Mouse (Mus musculus) hindbrain, embryonic 15.5 days (tissue): ENCODE data around the gene Relb. TPM values are rescaled to one million over a fixed set of nuclear protein-coding genes. Genes with fewer than 3 reads are reported as not detected.
"Not testable (repeated sequence)": the region's sequence is repeated elsewhere in the genome, so short reads cannot be mapped to it uniquely, and the experiment has no call there.

Source experiments
- ATAC-seq: fragments of 200-750 bp; cut with Nextera tagmentation; 2 replicates; pipeline ENCODE4 v1.8.0; 2017; ENCODE audit warnings: low read depth, moderate number of reproducible peaks, moderate TSS enrichment; ENCODE audit not compliant: low FRiP score
- H3K27ac ChIP-seq: fragments of 300-500 bp; sonication (generic); replicated peaks from 2 replicates; pipeline ENCODE4 v1.5.1; 2015; ENCODE audit warnings: mild to moderate bottlenecking, inconsistent platforms
- H3K27me3 ChIP-seq: fragments of 300-500 bp; sonication (generic); 2 replicates; pipeline ENCODE4 v1.6.1; 2015; ENCODE audit warnings: control low read depth, inconsistent platforms
- H3K36me3 ChIP-seq: fragments of 300-500 bp; sonication (generic); 2 replicates; pipeline ENCODE4 v1.6.1; 2015; ENCODE audit warnings: control low read depth, inconsistent platforms
- H3K4me1 ChIP-seq: fragments of 300-500 bp; sonication (generic); replicated peaks from 2 replicates; pipeline ENCODE4 v1.6.1; 2015; ENCODE audit warnings: control low read depth, inconsistent platforms
- H3K4me2 ChIP-seq: fragments of 300-500 bp; sonication (generic); 2 replicates; pipeline ENCODE4 v1.6.1; 2015; ENCODE audit warnings: moderate library complexity, mild to moderate bottlenecking, inconsistent platforms
- H3K4me3 ChIP-seq: fragments of 300-500 bp; sonication (generic); 2 replicates; pipeline ENCODE4 v1.5.1; 2015; ENCODE audit warnings: mild to moderate bottlenecking, inconsistent platforms
- H3K9ac ChIP-seq: fragments of 300-500 bp; sonication (generic); 2 replicates; pipeline ENCODE4 v1.6.1; 2015; ENCODE audit warnings: inconsistent platforms
- H3K9me3 ChIP-seq: fragments of 300-500 bp; sonication (generic); 2 replicates; pipeline ENCODE4 v1.6.1; 2016; ENCODE audit warnings: control low read depth, inconsistent platforms
- WGBS: fragments of 180-500 bp; shearing (Covaris S2); methylation state at CpG from one replicate; pipeline ENCODE4 v1.1.7; 2015; 5-methylcytosine and 5-hydroxymethylcytosine counted together
- polyA plus RNA-seq: library from polyadenylated mRNA; unstranded; fragments of >200 nt; fragmentation: Nextera tagmentation; extraction: Ambion mirVana; gene quantifications from 2 replicates; pipeline ENCODE4 v1.2.1, GENCODE M21; 2015

The Relb gene
- polyA plus RNA-seq, 1 experiment from 2014 or later: 7.2 TPM

DNA sequence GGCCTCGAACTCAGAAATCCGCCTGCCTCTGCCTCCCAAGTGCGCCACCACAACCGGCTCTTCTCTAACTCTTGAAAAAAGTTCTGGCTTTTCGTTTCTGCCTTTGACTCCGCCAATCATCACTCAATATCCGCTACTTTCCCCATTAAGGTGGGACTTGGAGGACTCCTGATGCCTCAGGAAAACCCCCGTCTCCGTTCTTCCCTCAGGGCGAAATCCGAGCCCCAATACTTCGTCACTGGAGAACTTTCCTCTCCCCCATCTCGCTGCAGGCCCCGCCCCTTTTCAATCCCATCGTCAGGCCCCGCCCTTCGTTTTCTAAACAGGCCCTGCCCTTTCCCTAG is 1.1 kb downstream of the Relb start:
- Histone ChIP-seq H3K9ac (peak overlapping the region; percentile 41; the same call in 1 of the 2 replicates), H3K9me3 (no peaks in the 10 kb centered on the region), H3K4me1 (peaks cover 13% of the 10 kb centered on the region), H3K4me3 (peak overlapping the region; percentile 58), H3K27ac (peak overlapping the region; percentile 57; the same call in 1 of the 2 replicates), H3K36me3 (peaks cover 5% of the 10 kb centered on the region; the same call in 1 of the 2 replicates), H3K4me2 (peak overlapping the region; percentile 85), H3K27me3 (no peaks in the 10 kb centered on the region)
- 17% methylated on average over 17 of the region's 17 CpGs for WGBS
- ATAC-seq: no peak

DNA sequence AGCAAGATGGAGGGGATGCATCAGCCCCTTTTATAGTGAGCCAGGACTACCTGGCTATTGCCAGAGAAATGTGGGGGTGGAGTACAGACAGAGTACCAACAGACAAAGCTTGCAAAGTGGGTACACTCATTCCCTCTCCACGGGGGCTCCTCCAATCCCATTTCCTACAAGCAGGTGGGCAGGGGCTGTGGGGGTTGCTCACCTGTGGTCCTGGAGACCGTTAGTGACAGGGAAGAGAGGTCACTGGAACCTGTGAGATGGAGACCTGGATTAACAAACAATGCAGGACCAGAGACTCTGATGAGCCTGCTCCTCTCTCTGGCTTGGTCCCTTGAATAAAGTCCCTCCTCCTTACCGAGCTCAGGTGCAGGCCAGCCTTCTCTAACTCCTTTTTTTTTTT is 1.5 kb downstream of the Relb start:
- no peak overlapping the region for H3K27ac ChIP-seq
- H3K36me3 ChIP-seq: peaks cover under 1% of the 10 kb centered on the region; the same call in 1 of the 2 replicates
- no peaks in the 10 kb centered on the region for H3K9me3 ChIP-seq
- no peak overlapping the region for H3K9ac ChIP-seq
- H3K4me3 ChIP-seq: peak overlapping the region; percentile 58; the same call in 1 of the 2 replicates
- H3K4me2 ChIP-seq: peak overlapping the region; percentile 85
- 62% methylated on average over 3 of the region's 3 CpGs for WGBS
- no peaks in the 10 kb centered on the region for H3K27me3 ChIP-seq
- no peak for ATAC-seq
- peaks cover 13% of the 10 kb centered on the region for H3K4me1 ChIP-seq

DNA sequence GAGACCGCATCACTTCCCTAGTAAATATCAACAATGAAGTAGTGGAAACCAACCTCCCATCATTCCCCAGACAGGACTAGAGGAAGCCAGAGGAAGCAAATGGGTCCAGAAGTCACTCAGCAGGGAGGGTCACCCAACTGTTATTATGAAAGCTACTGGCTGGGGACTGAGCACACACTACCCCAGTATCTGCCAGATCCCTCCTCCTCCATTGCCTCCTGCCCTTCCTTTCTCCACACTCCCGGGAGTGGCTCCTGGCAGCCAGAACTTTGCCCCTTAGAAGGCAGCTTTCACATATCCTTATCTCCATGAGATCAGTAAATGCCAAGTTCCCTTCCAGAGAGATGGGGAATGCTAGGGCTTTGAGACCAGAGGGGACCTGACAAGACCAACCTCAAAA is 5.8 kb downstream of the Relb start:
- Histone ChIP-seq H3K27ac (no peak overlapping the region), H3K4me2 (no peak overlapping the region), H3K9ac (no peak overlapping the region), H3K4me3 (no peak overlapping the region), H3K27me3 (no peaks in the 10 kb centered on the region), H3K9me3 (no peaks in the 10 kb centered on the region), H3K36me3 (no peaks in the 10 kb centered on the region), H3K4me1 (peaks cover 13% of the 10 kb centered on the region)
- ATAC-seq: no peak
- 83% methylated on average over 2 of the region's 2 CpGs for WGBS

DNA sequence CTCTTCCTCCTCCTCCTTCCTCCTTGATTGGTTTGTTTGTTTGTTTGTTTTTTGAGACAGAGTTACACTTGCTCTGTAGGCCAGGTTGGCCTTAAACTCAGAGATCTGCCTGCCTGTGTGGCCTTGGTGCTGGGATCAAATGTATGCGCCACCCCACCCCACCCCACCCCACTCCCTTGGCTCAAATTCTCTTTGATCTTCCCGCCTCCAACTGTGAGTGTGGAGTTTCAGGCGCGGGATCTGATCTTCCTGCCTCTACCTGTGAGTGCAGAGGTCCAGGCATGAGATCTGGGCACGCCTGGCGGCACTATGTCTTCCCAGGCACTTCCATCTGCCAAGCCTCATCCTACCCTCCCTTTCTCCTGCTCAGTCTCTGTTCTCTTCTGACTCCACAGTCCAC is 7.0 kb downstream of the Relb start:
- H3K27ac ChIP-seq: no peak overlapping the region
- no peak overlapping the region for H3K4me3 ChIP-seq
- WGBS: 44% methylated on average over 6 of the region's 6 CpGs
- no peaks in the 10 kb centered on the region for H3K36me3 ChIP-seq
- no peak overlapping the region for H3K4me2 ChIP-seq
- no peak overlapping the region for H3K9ac ChIP-seq
- ATAC-seq: no peak
- no peaks in the 10 kb centered on the region for H3K9me3 ChIP-seq
- peaks cover 6% of the 10 kb centered on the region for H3K4me1 ChIP-seq
- H3K27me3 ChIP-seq: no peaks in the 10 kb centered on the region

GRCm38 (mm10) chr7:19620811-19621210 is 8.4 kb downstream of the Relb start:
- no peak overlapping the region for H3K4me2 ChIP-seq
- ATAC-seq: no peak
- no peaks in the 10 kb centered on the region for H3K36me3 ChIP-seq
- no peaks in the 10 kb centered on the region for H3K9me3 ChIP-seq
- 89% methylated on average over 7 of the region's 7 CpGs for WGBS
- H3K9ac ChIP-seq: no peak overlapping the region
- H3K27me3 ChIP-seq: no peaks in the 10 kb centered on the region
- H3K4me3 ChIP-seq: no peak overlapping the region
- no peak overlapping the region for H3K27ac ChIP-seq
- peaks cover 6% of the 10 kb centered on the region for H3K4me1 ChIP-seq

DNA sequence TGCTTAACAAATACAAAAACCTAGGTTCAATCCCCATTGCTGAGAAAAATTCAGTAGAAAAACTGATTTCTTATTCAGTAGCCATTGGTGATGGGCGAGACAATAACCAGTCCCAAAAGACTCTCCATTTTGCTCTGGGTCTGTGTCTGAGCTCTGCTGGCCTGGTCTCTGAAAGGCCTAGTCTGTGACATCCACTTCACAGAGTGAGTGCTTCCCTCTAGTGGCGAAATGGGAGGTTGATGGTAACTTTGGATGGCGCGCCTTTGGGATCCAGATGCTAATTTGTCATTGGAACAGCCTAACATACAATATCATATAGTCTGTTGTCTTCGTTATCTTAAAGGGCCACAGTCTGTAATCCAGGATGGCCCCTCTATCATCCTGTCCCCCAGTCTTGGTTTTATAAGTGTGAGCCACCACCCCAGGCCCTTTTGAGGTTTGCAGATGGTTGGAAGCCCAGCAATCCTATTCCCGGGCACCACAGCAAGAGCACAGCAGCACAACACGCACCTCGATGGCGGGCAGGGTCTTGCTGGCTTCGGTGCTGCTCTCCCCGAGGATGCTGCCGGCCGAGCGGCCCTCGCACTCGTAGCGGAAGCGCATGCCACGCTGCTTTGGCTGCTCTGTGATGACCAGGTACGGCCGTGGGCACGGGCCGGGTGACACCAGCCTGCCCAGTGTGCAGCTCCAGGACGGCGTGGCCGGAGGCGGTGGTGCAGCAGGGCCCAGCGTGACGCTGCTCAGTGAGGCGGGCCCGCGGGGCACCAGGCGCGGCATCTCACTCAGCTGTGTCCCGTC is 10.0 kb downstream of the Relb start:
- peak; percentile 65; the same call in 1 of the 2 replicates for ATAC-seq
- peaks cover 6% of the 10 kb centered on the region for H3K4me1 ChIP-seq
- H3K27me3 ChIP-seq: no peaks in the 10 kb centered on the region
- peak overlapping the region; percentile 52 for H3K4me2 ChIP-seq
- H3K4me3 ChIP-seq: peak overlapping the region; percentile 27
- H3K27ac ChIP-seq: 0 out of 2 replicates have a peak overlapping the region, but pooled peaks have one; percentile 51
- no peaks in the 10 kb centered on the region for H3K9me3 ChIP-seq
- WGBS: 6% methylated on average over 31 of the region's 35 CpGs
- no peaks in the 10 kb centered on the region for H3K36me3 ChIP-seq
- H3K9ac ChIP-seq: peak overlapping the region; percentile 15; the same call in 1 of the 2 replicates

GRCm38 (mm10) chr7:19615036-19615577 is 14.1 kb downstream of the Relb start:
- Histone ChIP-seq H3K27me3 (no peaks in the 10 kb centered on the region), H3K9ac (no peak overlapping the region), H3K4me3 (no peak overlapping the region), H3K36me3 (no peaks in the 10 kb centered on the region), H3K9me3 (no peaks in the 10 kb centered on the region), H3K4me1 (peaks cover 6% of the 10 kb centered on the region), H3K27ac (no peak overlapping the region), H3K4me2 (no peak overlapping the region)
- no peak for ATAC-seq
- 88% methylated on average over 12 of the region's 12 CpGs for WGBS

- no peak overlapping the region for H3K4me3 ChIP-seq
- no peaks in the 10 kb centered on the region for H3K4me1 ChIP-seq
- H3K27ac ChIP-seq: no peak overlapping the region
- H3K27me3 ChIP-seq: no peaks in the 10 kb centered on the region
- no peak for ATAC-seq
- H3K9me3 ChIP-seq: no peaks in the 10 kb centered on the region
- no peaks in the 10 kb centered on the region for H3K36me3 ChIP-seq
- H3K4me2 ChIP-seq: no peak overlapping the region
- H3K9ac ChIP-seq: no peak overlapping the region
- 78% methylated on average over 5 of the region's 5 CpGs for WGBS
Measured at GRCm38 (mm10) chr7:19610969-19611368, 18.3 kb downstream of the Relb start.

- Histone ChIP-seq H3K9me3 (no peaks in the 10 kb centered on the region), H3K36me3 (no peaks in the 10 kb centered on the region), H3K4me3 (no peak overlapping the region), H3K4me2 (no peak overlapping the region), H3K9ac (no peak overlapping the region), H3K27me3 (no peaks in the 10 kb centered on the region), H3K4me1 (no peaks in the 10 kb centered on the region), H3K27ac (no peak overlapping the region)
- WGBS: 92% methylated on average over 12 of the region's 12 CpGs
- no peak for ATAC-seq
Measured at GRCm38 (mm10) chr7:19609641-19610332, 19.5 kb downstream of the Relb start.

GRCm38 (mm10) chr7:19607291-19607690 is 21.9 kb downstream of the Relb start:
- Histone ChIP-seq H3K4me2 (no peak overlapping the region), H3K9ac (no peak overlapping the region), H3K4me1 (peaks cover 15% of the 10 kb centered on the region), H3K36me3 (no peaks in the 10 kb centered on the region), H3K4me3 (no peak overlapping the region), H3K27me3 (no peaks in the 10 kb centered on the region), H3K27ac (no peak overlapping the region), H3K9me3 (no peaks in the 10 kb centered on the region)
- no peak for ATAC-seq
- 86% methylated on average over 5 of the region's 5 CpGs for WGBS

GRCm38 (mm10) chr7:19604606-19605214 is 24.5 kb downstream of the Relb start:
- peak; percentile 40; the same call in 1 of the 2 replicates for ATAC-seq
- whole genome bisulfite sequencing: 62% methylated on average over 10 of the region's 10 CpGs
- H3K9ac ChIP-seq: peak overlapping the region; percentile 98; the same call in 1 of the 2 replicates

More at GRCm38 (mm10) chr7:19604606-19605214, 24.5 kb downstream of the Relb start:
- H3K27me3 ChIP-seq, H3K9me3 ChIP-seq, H3K36me3 ChIP-seq: not testable (repeated sequence)
- peak overlapping the region; percentile 96 for H3K4me3 ChIP-seq
- H3K4me1 ChIP-seq: peaks cover 40% of the 10 kb centered on the region
- peak overlapping the region; percentile 88 for H3K4me2 ChIP-seq
- peak overlapping the region; percentile 81 for H3K27ac ChIP-seq
